Mouse (Mus musculus): ENCODE measurements around the gene Slc38a4.

- TF ChIP-seq POLR2A (IDR thresholded peaks at IDR 0.05; ENCODE audit: insufficient read length, low read depth) (no peak), E2F4 (IDR thresholded peaks at IDR 0.05; ENCODE audit: insufficient read depth) (no peak), CEBPB (IDR thresholded peaks at IDR 0.05; ENCODE audit: insufficient read depth, poor library complexity, severe bottlenecking) (no peak), SRF (IDR thresholded peaks at IDR 0.05; ENCODE audit: control insufficient read depth, insufficient read length, low read depth) (no peak), MAX (IDR thresholded peaks at IDR 0.05; ENCODE audit: low read depth) (no peak)
These were observed 5.2 kb upstream of the Slc38a4 start for GRCm38 (mm10) chr15:97060973-97061372.

All from myocyte (in vitro differentiated cells).